Mouse (Mus musculus) natural killer cell, adult 2 months (primary cell): ENCODE results near the gene Tbcel.

Experiments
- DNase-seq, 2 experiments: peaks; one replicate each; pipeline ENCODE4 v3.0.0; 2022; ENCODE audit warnings: low spot score in 2 of 2

Gene Tbcel

GRCm38 (mm10) chr9:42486913-42487312 is 20.7 kb downstream of the Tbcel start:
- no peak for DNase-seq

- DNase-seq, result no peak
These were observed 22.9 kb downstream of the Tbcel start for GRCm38 (mm10) chr9:42484667-42485066.

DNA sequence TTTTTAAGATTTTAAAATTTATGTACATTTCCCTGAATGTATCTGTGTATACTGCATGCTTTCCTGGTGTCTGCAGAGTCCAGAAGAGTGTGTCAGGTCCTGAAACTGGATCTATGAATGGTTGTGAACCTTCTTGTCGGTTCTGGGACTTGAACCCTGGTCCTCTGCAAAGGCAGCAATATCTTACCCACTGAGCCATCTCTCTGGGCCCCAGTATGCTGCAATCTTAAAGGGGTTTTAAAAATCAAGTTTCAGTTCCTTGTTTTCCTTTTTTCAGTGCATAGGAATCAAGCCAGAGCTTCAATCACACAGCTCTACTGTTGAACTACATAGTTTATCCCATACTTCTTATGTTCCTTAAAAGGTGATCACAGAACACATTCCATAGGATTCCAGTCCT is 24.7 kb downstream of the Tbcel start:
- no peak for DNase-seq

DNA sequence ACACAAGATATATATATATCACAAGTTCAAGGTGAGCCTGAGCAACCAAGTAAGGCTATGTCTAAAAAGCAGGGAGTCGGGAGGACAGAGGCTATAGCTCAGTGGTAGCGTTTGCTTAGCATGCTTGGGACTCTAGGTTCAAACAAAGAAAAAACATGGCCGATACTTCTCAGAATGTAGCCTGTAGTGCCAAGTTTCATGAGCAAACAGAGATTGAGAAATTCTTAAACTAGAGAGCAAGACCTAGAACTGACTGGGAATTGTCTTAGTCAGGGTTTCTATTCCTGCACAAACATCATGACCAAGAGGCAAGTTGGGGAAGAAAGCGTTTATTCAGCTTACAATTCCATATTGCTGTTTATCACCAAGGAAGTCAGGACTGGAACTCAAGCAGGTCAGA is 31.4 kb downstream of the Tbcel start:
- DNase-seq, result no peak

GRCm38 (mm10) chr9:42474244-42474643 is 33.4 kb downstream of the Tbcel start:
- no peak for DNase-seq

GRCm38 (mm10) chr9:42471921-42472747 is 35.5 kb downstream of the Tbcel start:
- DNase-seq, result peak; percentile 90 to 91

- DNase-seq, result peak in 1 of 2 experiments; percentile 16
These were observed 36.4 kb downstream of the Tbcel start for GRCm38 (mm10) chr9:42471214-42471613.

- no peak for DNase-seq
These were observed 38.3 kb downstream of the Tbcel start for GRCm38 (mm10) chr9:42469323-42469722.

DNA sequence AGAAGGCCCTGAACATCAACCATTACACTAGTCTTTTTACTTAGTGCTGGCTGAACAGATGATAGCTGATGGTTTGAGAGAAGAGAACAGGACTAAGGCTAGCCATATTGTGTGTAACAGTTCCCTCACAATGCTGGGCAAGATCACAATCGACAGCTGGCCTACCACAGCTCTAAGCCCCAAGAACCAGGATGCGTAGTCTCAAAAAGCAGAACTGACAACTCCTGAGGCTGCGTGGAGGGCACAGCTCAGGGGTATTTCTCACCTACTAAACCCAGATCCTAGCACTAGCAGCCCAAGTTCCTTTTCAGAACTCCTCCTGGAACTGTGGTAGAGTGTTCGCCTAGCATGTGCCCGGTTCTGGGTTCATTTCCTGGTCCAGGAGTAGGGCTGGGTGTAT is 39.2 kb downstream of the Tbcel start:
- no peak for DNase-seq

GRCm38 (mm10) chr9:42467116-42467815 is 40.3 kb downstream of the Tbcel start:
- DNase-seq, result no peak

DNA sequence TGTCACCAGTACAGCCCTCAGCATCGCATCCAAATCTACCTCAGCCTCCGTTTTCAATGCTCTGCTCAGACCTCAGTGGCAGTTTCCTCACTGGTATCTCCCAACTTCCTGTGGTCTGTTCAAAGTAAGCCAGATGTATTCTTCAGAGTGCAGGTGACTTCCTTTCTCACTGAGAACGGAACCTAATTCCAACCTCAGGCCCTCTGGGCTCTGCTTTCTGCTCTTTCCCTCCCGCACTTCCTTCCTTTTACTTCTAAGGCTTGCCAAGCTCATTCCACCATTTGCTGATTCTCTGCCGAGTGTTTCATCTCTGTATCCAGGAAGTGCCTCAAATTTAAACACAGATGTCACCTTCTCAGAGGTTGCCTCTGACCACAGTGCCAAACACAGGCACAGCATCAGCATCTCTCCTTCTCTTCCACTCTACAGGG is 41.9 kb downstream of the Tbcel start:
- peak; percentile 51 to 56 for DNase-seq

GRCm38 (mm10) chr9:42464181-42464580 is 43.4 kb downstream of the Tbcel start:
- DNase-seq, result no peak

GRCm38 (mm10) chr9:42463220-42463989 is 44.2 kb downstream of the Tbcel start:
- DNase-seq, result no peak

GRCm38 (mm10) chr9:42462585-42463219 is 44.9 kb downstream of the Tbcel start:
- DNase-seq, result no peak

GRCm38 (mm10) chr9:42461390-42462108 is 46.1 kb downstream of the Tbcel start:
- DNase-seq, result no peak

DNA sequence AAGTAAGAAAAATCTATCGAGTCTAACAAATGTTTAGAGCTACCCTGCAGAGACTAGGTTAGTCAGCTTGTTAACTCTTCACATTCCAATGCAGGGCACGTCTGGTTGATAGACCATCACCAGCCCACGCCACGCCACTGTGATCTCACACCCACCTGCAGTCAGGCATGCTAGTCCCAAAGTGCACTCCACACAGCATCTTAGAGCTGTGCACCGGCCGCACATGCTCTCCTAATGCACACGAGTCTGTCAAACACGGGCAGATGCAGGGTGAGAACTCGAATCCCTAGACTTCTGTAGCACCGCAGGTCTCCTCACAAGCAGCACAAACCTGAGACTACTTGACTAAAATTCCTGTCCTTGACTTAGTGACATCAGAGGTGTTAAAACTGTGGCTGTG is 47.3 kb downstream of the Tbcel start:
- no peak for DNase-seq

- DNase-seq, result no peak
These were observed 47.9 kb downstream of the Tbcel start for GRCm38 (mm10) chr9:42459736-42460135.

- DNase-seq, result no peak
These were observed 48.7 kb downstream of the Tbcel start for GRCm38 (mm10) chr9:42458741-42459515.

DNA sequence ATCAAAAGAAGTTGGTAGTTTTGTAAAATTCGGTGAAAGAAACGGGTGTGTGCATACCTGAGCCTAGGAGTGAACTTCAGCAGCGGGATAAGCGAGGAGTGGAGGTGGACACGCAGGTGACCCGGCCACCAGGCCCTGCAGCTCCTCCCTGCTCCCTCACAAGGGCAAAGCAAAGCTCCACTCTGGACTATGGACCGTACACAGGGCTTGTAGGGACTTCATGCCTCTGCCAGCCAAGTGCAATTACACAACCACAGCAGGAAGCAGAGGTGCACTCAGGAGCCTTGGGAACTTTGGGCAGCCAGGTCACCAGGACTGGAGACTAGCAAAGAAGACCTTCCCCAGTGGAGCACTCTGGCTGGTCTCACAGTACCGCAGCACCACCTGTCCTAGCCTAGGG is 50.1 kb downstream of the Tbcel start:
- no peak for DNase-seq

- DNase-seq, result no peak
These were observed 53.2 kb downstream of the Tbcel start for GRCm38 (mm10) chr9:42454364-42454763.
